ENCODE assay signal across 10 mouse cellular contexts in the genomic region with DNA sequence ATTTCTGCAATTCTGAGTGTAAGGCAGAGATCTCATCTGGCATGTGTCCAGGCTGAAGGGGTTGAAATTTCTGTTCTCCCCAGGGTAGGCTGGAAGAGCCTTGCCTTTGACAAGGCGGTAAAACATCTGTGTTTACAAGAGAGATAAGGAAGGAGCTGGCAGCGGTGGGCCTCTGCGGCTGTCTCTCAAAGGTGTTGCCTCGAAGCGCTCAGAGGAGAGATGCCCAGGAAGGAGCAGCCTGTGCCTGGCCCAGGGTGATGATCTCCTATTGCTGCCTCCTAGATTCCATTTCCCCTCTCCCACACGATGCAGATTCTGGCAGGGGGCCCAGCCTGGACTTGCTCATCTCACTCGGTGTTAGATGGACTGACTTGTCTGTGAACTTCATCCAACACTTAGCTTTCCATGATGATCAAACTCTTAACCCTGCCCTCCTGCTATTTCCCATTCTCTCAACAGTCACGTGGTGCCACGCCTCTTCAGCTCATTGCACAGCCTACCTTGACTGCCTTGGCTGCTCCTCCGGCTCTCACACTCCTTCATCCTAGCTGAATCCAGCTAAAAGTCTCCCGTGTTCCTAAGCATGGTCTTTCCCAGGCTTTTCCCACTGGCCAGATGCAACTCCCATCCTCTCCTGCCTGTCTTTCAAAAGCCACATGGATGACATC. TPM values are rescaled to one million over a fixed set of nuclear protein-coding genes. Genes with fewer than 3 reads are reported as not detected.
DNase-seq lines count a peak whose midpoint lies in the region; ATAC-seq and TF ChIP-seq lines count a peak whose summit lies in the region.
"Had no signal": no experiment of that assay in that cellular context is flagged by ENCODE, and none has a peak within 500 bp of the region (broad histone marks: within the 10 kb centered on the region; RNA-seq: fewer than 3 reads in every experiment).

No protein-coding gene starts in this region.

- H3K27me3 ChIP-seq in forebrain, postnatal 0 days (ENCODE audit: insufficient read depth, low read length), result no peaks in the 10 kb centered on the region

- H3K36me3 ChIP-seq in forebrain, postnatal 0 days (ENCODE audit: insufficient read depth), result no peaks in the 10 kb centered on the region

- no peaks in the 10 kb centered on the region for H3K9me3 ChIP-seq in forebrain, postnatal 0 days (ENCODE audit: low read length)

- H3K4me2 ChIP-seq in forebrain, postnatal 0 days (ENCODE audit: low read depth), result no peak overlapping the region

- H3K4me3 ChIP-seq in forebrain, postnatal 0 days (ENCODE audit: low read depth, low read length), result no peak overlapping the region

- WGBS in forebrain, postnatal 0 days, result 53% methylated on average over 11 of the region's 11 CpGs

- H3K4me1 ChIP-seq in forebrain, postnatal 0 days (ENCODE audit: insufficient read depth), result peaks cover 45% of the 10 kb centered on the region

- ATAC-seq in forebrain, postnatal 0 days, result no peak

- TF ChIP-seq CTCF in forebrain, postnatal 0 days (IDR thresholded peaks at IDR 0.05; ENCODE audit: low read depth), result no peak

- peak overlapping the region; percentile 37; the same call in 1 of the 2 replicates for H3K27ac ChIP-seq in forebrain, postnatal 0 days (ENCODE audit: low read depth, low read length)

- intact Hi-C loops in gastrocnemius, postnatal 36 days (cut with DNase I), result no loop called here

- no peak overlapping the region for H3K9ac ChIP-seq in forebrain, postnatal 0 days

- peak; percentile 93 for DNase-seq in heart, adult 11 months
- no peak for DNase-seq in heart, adult 8-10 months (ENCODE audit: low spot score)
- DNase-seq in ES-CJ7 (ENCODE audit: low read depth, low spot score), result peak; percentile 32
- DNase-seq in forebrain, postnatal 0 days, result no peak
- peak; percentile 16 for DNase-seq in lung, postnatal 25 days (ENCODE audit: low spot score)
- DNase-seq in spleen, postnatal 14 days (ENCODE audit: low spot score in 2 of 2), result no peak
- no peak for DNase-seq in gastrocnemius, postnatal 36 days
- no peak for DNase-seq in cerebellum, adult 8-10 months
- DNase-seq: cerebellum, adult 11 months had no signal

RNA-seq across cellular contexts. Expression of gene Aldh1b1, which starts 30.8 kb away (rescaled TPM):
- 10 to 100 TPM in 3 of 4 experiments, 1 to 10 TPM in 1; 9.3 to 14.5 (median 12.4) TPM for total RNA-seq in heart, adult 8-10 months (2022)
- 56.4 and 57.6 TPM in 2 replicates for total RNA-seq in forebrain, postnatal 0 days (2014; rRNA removed)
- 37.1 and 39.2 TPM in 2 replicates for polyA plus RNA-seq in forebrain, postnatal 0 days (2015; fragmentation: Nextera tagmentation; extraction: Ambion mirVana)
- total RNA-seq in gastrocnemius, postnatal 36 days (2021), result under 1 TPM; 0.47 to 0.54 TPM

RNA-seq across cellular contexts. Expression of gene Igfbpl1, which starts 58.7 kb away (rescaled TPM):
- total RNA-seq in heart, adult 8-10 months (2022), result under 1 TPM; 0.14 to 0.57 (median 0.39) TPM
- total RNA-seq in forebrain, postnatal 0 days (2014; rRNA removed), result 102 and 123 TPM in 2 replicates
- 41.0 and 55.1 TPM in 2 replicates for polyA plus RNA-seq in forebrain, postnatal 0 days (2015; fragmentation: Nextera tagmentation; extraction: Ambion mirVana)
- total RNA-seq in gastrocnemius, postnatal 36 days (2021), result not detected
- total RNA-seq: gastrocnemius, postnatal 4 days had no signal

Comparison
In these comparisons a context has a peak if more than half of its experiments do, and no peak if none do; other contexts are left out.
1. DNase-seq: peak in heart, adult 11 months (single experiment), ES-CJ7 (single experiment) and lung, postnatal 25 days (single experiment); none in heart, adult 8-10 months (single experiment), forebrain, postnatal 0 days (single experiment), spleen, postnatal 14 days (0 of 2), gastrocnemius, postnatal 36 days (0 of 2) and cerebellum, adult 8-10 months (single experiment).
2. RNA of gene Aldh1b1, which starts 30.8 kb away (total RNA-seq): 56.4 to 57.6 TPM in forebrain, postnatal 0 days and 9.3 to 14.5 TPM in heart, adult 8-10 months; 0.47 to 0.54 TPM in gastrocnemius, postnatal 36 days; every median in the first group is over 4 times any median in the second.
3. RNA of gene Igfbpl1, which starts 58.7 kb away (total RNA-seq): 102 to 123 TPM in forebrain, postnatal 0 days; 0.14 to 0.57 TPM in heart, adult 8-10 months and not detected in gastrocnemius, postnatal 36 days; every median in the first group is over 10 times any median in the second.